Mouse (Mus musculus) myocyte (in vitro differentiated cells): ENCODE data around the gene Tbx21.

Experiments used
- MYOD1 ChIP-seq, 3 experiments: IDR thresholded peaks; one replicate each; pipeline ENCODE4 v1.6.1; 2011; ENCODE audit warnings: control low read depth in 2 of 3, low read depth in 2 of 3, mild to moderate bottlenecking in 2 of 3, moderate library complexity in 1 of 3; ENCODE audit not compliant: insufficient read length in 2 of 3, control insufficient read depth in 1 of 3
- POLR2A ChIP-seq: IDR thresholded peaks from one replicate; pipeline ENCODE4 v1.6.1; 2011; ENCODE audit warnings: low read depth, mild to moderate bottlenecking, control low read depth, moderate library complexity; ENCODE audit not compliant: insufficient read length
- POLR2AphosphoS2 ChIP-seq: IDR thresholded peaks from one replicate; pipeline ENCODE4 v1.6.1; 2011; ENCODE audit warnings: low read depth, control low read depth; ENCODE audit not compliant: insufficient read length
- USF1 ChIP-seq: IDR thresholded peaks from one replicate; pipeline ENCODE4 v1.6.1; 2011; ENCODE audit warnings: low read depth, mild to moderate bottlenecking, control low read depth, moderate library complexity

DNA sequence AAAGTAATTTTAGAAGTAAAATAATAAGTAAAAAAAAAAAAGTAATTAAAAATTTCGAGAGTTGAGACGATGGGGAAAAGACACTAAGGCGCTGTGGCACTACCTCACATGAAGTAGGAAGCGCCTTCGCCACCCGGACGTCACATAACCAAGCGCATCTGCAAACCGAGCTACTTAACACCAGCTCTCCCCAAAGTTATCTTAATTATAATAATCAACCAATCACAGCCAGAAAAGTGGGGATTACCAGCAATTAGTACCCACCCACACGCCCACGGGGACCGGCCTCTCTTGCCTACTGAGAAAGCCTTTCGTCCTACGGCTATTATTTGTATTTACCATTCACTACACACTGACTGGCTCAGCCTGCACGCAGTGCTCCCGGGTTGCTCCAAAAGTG is 6.2 kb downstream of the Tbx21 start:
- TF ChIP-seq POLR2AphosphoS2, result no peak
- no peak for TF ChIP-seq POLR2A
- no peak for TF ChIP-seq MYOD1 (IDR thresholded peaks at IDR 0.05; ENCODE audit: control insufficient read depth in 1 of 3, insufficient read length in 2 of 3, low read depth in 2 of 3)
- no peak for TF ChIP-seq USF1
